Mouse (Mus musculus) limb, embryonic 14.5 days (tissue): Measurements from ENCODE around the gene Fam228b. TPM values are rescaled to one million over a fixed set of nuclear protein-coding genes. Genes with fewer than 3 reads are reported as not detected.
"Not testable (repeated sequence)": the region's sequence is repeated elsewhere in the genome, so short reads cannot be mapped to it uniquely, and the experiment has no call there.

ENCODE experiments used
- ATAC-seq: fragments of 200-750 bp; cut with Nextera tagmentation; 2 replicates; pipeline ENCODE4 v1.8.0; 2017; ENCODE audit warnings: low read depth, moderate number of reproducible peaks, moderate TSS enrichment; ENCODE audit not compliant: low FRiP score
- DNase-seq: peaks from one replicate; pipeline ENCODE4 v3.0.0-alpha.2; 2015; ENCODE audit warnings: low spot score
- H3K27ac ChIP-seq: fragments of 300-500 bp; sonication (generic); replicated peaks from 2 replicates; pipeline ENCODE4 v1.5.1; 2014; ENCODE audit warnings: low read depth, mild to moderate bottlenecking, low read length, moderate library complexity, mixed read lengths
- H3K27me3 ChIP-seq: fragments of 300-500 bp; sonication (generic); 2 replicates; pipeline ENCODE4 v1.6.1; 2014; ENCODE audit warnings: low read length, mixed read lengths; ENCODE audit not compliant: control insufficient read depth, insufficient read depth
- H3K36me3 ChIP-seq: fragments of 300-500 bp; sonication (generic); 2 replicates; pipeline ENCODE4 v1.6.1; 2014; ENCODE audit warnings: mild to moderate bottlenecking, low read length, moderate library complexity, mixed read lengths; ENCODE audit not compliant: control insufficient read depth, insufficient read depth
- H3K4me1 ChIP-seq: fragments of 300-500 bp; sonication (generic); 2 replicates; pipeline ENCODE4 v1.6.1; 2014; ENCODE audit warnings: antibody characterized with exemption, low read length, mixed read lengths; ENCODE audit not compliant: control insufficient read depth, insufficient read depth
- H3K4me2 ChIP-seq: fragments of 300-500 bp; sonication (generic); replicated peaks from 2 replicates; pipeline ENCODE4 v1.6.1; 2014; ENCODE audit warnings: low read depth, mild to moderate bottlenecking, low read length, moderate library complexity; ENCODE audit not compliant: severe bottlenecking
- H3K4me3 ChIP-seq: fragments of 300-500 bp; sonication (generic); replicated peaks from 2 replicates; pipeline ENCODE4 v1.5.1; 2014; ENCODE audit warnings: low read length
- H3K9ac ChIP-seq: fragments of 300-500 bp; sonication (generic); 2 replicates; pipeline ENCODE4 v1.6.1; 2014; ENCODE audit warnings: mild to moderate bottlenecking, low read depth, low read length, moderate library complexity; ENCODE audit not compliant: severe bottlenecking
- H3K9me3 ChIP-seq: fragments of 300-500 bp; sonication (generic); 2 replicates; pipeline ENCODE4 v1.6.1; 2016; ENCODE audit warnings: low read length; ENCODE audit not compliant: control insufficient read depth
- POLR2A ChIP-seq: fragments of 200-500 bp; IDR thresholded peaks from 2 replicates; pipeline ENCODE4 v1.8.0; 2012; ENCODE audit warnings: inconsistent platforms, mild to moderate bottlenecking, moderate library complexity, borderline replicate concordance; ENCODE audit not compliant: insufficient read depth, insufficient read length; ENCODE audit errors: extremely low read depth
- WGBS: fragments of 180-500 bp; shearing (Covaris S2); extraction: QIAGEN DNeasy Blood & Tissue Kit; methylation state at CpG from one replicate; pipeline ENCODE4 v1.1.7; 2014; 5-methylcytosine and 5-hydroxymethylcytosine counted together
- polyA plus RNA-seq, 2 experiments: library from polyadenylated mRNA; depleted of rRNA in 1 of 2; stranded (reverse) in 1 of 2; unstranded in 1 of 2; fragments of >200 nt; fragmentation: Nextera tagmentation in 1 of 2; extraction: Ambion mirVana in 1 of 2; gene quantifications; 2 replicates each; pipeline versions ENCODE4 v1.2.1 to v1.2.3; 2012 to 2014

The Fam228b gene
- polyA plus RNA-seq, 2 experiments, result 4.8 to 8.7 TPM

DNA sequence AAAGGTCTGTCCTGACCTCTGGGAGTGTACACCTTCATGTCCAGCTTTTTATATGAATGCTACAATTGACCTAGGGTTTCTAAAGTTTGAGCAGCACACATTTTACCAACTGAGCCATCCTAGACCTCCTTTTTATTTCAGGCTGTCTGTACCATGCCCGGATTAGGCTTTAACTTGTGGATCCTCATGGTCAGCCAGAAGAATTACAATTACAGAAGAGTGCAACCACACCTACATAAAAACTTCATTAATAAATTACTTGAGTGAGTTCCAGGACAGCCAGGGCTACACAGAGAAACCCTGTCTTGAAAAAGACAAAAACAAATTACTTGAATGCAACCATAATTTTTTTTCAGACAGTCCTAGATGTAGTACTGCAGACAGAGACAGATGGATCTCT is 12.0 kb downstream of the Fam228b start:
- no peaks in the 10 kb centered on the region for H3K9me3 ChIP-seq
- H3K27me3 ChIP-seq, result no peaks in the 10 kb centered on the region
- DNase-seq (no peak), ATAC-seq (no peak)
- no peaks in the 10 kb centered on the region for H3K4me1 ChIP-seq
- H3K4me3 ChIP-seq, result no peak overlapping the region
- no peak for TF ChIP-seq POLR2A
- no peaks in the 10 kb centered on the region for H3K36me3 ChIP-seq
- WGBS, result 88% methylated on average over 1 of the region's 1 CpGs
- no peak overlapping the region for H3K9ac ChIP-seq
- no peak overlapping the region for H3K4me2 ChIP-seq
- H3K27ac ChIP-seq, result no peak overlapping the region

DNA sequence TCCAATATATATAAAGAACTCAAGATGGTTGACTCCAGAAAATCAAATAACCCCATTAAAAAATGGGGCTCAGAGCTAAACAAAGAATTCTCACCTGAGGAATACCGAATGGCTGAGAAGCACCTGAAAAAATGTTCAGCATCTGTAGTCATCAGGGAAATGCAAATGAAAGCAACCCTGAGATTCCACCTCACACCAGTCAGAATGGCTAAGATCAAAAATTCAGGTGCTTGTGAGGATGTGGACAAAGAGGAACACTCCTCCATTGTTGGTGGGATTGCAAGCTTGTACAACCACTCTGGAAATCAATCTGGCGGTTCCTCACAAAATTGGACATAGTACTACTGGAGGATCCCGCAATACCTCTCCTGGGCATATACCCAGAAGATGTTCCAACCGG is 14.6 kb downstream of the Fam228b start:
- not testable (repeated sequence) for H3K4me3 ChIP-seq, H3K27me3 ChIP-seq, H3K9ac ChIP-seq, H3K4me1 ChIP-seq, ATAC-seq, H3K9me3 ChIP-seq, H3K4me2 ChIP-seq, H3K27ac ChIP-seq, DNase-seq, H3K36me3 ChIP-seq
- WGBS, result 93% methylated on average over 4 of the region's 4 CpGs

DNA sequence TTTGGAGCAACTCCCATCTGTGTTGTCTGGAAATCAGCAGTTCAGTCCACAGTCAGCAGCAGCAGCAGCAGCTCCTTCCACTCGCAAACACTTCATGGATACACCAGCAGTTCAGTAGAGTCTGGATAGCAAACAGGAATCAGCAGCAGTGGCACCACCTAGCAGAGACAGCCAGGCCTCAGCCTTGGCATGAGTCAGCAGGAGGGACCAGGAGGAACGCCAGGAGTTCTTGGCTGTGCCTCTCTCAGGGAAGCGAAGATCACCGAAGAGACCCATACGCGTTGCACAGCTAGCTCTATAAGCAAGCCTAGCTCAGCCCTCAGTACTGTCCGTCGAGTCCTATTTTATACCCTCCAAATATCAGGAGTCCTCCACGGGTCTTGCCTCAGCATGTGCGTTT is 24.6 kb downstream of the Fam228b start:
- no peak for TF ChIP-seq POLR2A
- no peak for DNase-seq
- H3K27me3 ChIP-seq, result no peaks in the 10 kb centered on the region
- H3K4me3 ChIP-seq, result no peak overlapping the region
- H3K9ac ChIP-seq, result no peak overlapping the region
- 89% methylated on average over 10 of the region's 10 CpGs for WGBS
- H3K4me2 ChIP-seq, result no peak overlapping the region
- H3K9me3 ChIP-seq, result no peaks in the 10 kb centered on the region
- H3K36me3 ChIP-seq, result no peaks in the 10 kb centered on the region
- H3K4me1 ChIP-seq, result no peaks in the 10 kb centered on the region
- H3K27ac ChIP-seq, result no peak overlapping the region
- no peak for ATAC-seq

DNA sequence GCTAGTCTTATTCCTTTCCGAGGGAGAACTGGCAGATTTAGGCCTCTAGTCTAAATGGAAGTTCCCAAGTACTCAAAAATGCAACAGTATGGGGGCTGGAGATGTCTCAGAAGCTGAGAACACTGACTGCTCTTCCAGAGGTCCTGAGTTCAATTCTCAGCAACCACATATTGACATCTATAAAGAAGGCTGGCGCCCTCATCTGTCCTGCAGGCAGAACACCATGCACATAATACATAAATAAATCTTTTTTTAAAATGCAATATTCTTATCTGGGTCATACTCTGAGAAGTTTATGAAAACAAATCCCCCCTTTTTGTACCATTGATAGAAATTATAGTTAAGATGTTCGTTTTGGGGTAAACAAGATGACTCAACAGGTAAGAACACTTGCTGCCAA is 26.9 kb downstream of the Fam228b start:
- H3K36me3 ChIP-seq, result no peaks in the 10 kb centered on the region
- H3K4me1 ChIP-seq, result no peaks in the 10 kb centered on the region
- ATAC-seq, result no peak
- DNase-seq, result no peak
- no peak overlapping the region for H3K4me2 ChIP-seq
- 86% methylated on average over 3 of the region's 3 CpGs for WGBS
- no peaks in the 10 kb centered on the region for H3K27me3 ChIP-seq
- no peak overlapping the region for H3K4me3 ChIP-seq
- H3K27ac ChIP-seq, result no peak overlapping the region
- TF ChIP-seq POLR2A, result no peak
- no peak overlapping the region for H3K9ac ChIP-seq
- no peaks in the 10 kb centered on the region for H3K9me3 ChIP-seq

DNA sequence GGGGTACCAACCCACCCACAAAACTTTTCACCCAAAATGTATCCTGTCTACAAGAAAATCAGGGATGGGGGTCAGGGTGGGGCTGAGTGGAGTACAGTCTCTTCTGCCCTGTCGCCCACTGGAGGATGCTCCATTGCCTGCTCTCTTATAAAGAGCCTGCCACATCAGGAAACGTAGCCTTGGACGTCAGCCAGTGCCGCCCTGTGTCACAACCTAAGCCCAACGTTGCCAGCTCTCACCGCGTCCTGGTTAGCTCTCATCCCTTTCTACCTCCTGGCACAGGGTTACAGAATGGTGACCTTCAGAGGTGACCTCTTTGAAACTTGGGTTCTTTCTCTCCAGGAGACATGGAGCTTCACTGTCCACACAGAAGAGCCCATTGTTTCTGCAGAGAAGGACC is 28.2 kb downstream of the Fam228b start:
- Histone ChIP-seq H3K36me3 (no peaks in the 10 kb centered on the region), H3K4me3 (no peak overlapping the region), H3K4me2 (no peak overlapping the region), H3K27ac (no peak overlapping the region), H3K27me3 (no peaks in the 10 kb centered on the region), H3K9ac (no peak overlapping the region), H3K9me3 (no peaks in the 10 kb centered on the region), H3K4me1 (no peaks in the 10 kb centered on the region)
- TF ChIP-seq POLR2A, result no peak
- 89% methylated on average over 7 of the region's 7 CpGs for WGBS
- no peak for ATAC-seq
- DNase-seq, result no peak

DNA sequence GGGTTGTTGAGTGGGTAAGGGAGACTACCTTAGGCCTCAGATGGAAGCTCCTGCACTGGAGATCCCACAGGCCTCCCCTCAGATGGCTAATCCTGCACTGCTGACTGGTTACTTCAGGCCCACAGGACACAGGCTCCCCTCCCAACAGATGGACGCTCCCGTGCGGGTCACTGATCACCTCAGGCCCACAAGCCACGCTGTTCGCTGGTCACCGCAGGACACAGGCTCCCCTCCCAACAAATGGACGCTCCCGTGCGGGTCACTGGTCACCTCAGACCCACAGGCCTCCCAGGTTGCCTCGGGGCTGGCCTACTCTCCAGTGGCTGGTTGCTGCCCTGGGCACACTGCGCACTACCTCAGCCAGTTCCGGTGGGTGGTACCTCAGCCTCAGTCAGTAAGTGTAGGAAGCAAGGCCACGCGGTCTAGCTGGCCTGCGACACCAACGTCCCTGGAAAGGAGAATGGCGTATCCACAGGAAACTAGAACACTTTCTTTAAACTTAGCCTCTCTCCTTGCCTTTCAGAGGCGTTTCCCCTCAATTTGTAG is 31.0 kb downstream of the Fam228b start, which contains the start of gene Fam228a:
Gene Fam228a, minus strand, starts transcription at position 400 of the 546 bp plus-strand sequence.
- H3K9ac ChIP-seq, result no peak within 1 kb of the TSS
- H3K4me3 ChIP-seq, result no peak within 1 kb of the TSS
- no peaks in the 10 kb centered on the region for H3K9me3 ChIP-seq
- ATAC-seq (no peak), DNase-seq (no peak)
- no peak for TF ChIP-seq POLR2A
- no peaks in the 10 kb centered on the region for H3K36me3 ChIP-seq
- WGBS, result 87% methylated on average over 18 of the region's 18 CpGs
- H3K27me3 ChIP-seq, result no peaks in the 10 kb centered on the region
- H3K27ac ChIP-seq, result no peak within 1 kb of the TSS
- H3K4me2 ChIP-seq, result no peak within 1 kb of the TSS
- H3K4me1 ChIP-seq, result no peaks in the 10 kb centered on the region
